Mouse (Mus musculus): ENCODE results near the gene Sf3b6.

DNA sequence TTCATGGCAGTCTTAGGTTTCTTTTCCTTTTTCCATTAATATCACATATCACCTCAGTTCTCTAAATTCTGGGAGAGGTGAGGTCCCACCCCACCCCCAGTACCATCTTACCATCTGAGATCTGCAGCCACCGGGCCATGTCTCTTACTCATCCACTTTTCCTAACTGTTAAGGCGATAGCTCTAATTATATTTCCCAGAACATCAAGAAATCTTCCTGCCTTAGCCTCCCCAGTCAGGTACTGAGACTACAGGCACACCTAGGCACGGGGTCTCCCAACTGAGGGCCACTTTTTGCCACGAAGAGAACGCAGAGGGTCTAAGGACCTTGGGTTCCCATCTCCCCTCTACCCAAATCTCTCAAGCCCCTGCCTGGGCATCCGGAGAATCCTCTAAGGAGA lies 56.2 kb downstream of the Sf3b6 start:
- TF ChIP-seq HCFC1 (IDR thresholded peaks at IDR 0.05; ENCODE audit: borderline replicate concordance, insufficient read depth, low read length), result no peak
- no peak for TF ChIP-seq ZNF384 (IDR thresholded peaks at IDR 0.05; ENCODE audit: low read depth, low read length)
- TF ChIP-seq MAFK (IDR thresholded peaks at IDR 0.05; ENCODE audit: insufficient read depth, low read depth, low read length), result no peak

All from ES-E14 (cell line).